Mouse (Mus musculus): ENCODE measurements around the gene Rpl13a. TPM values are rescaled to one million over a fixed set of nuclear protein-coding genes. Genes with fewer than 3 reads are reported as not detected.
"Not testable (repeated sequence)": the region's sequence is repeated elsewhere in the genome, so short reads cannot be mapped to it uniquely, and the experiment has no call there.

The Rpl13a gene
- polyA plus RNA-seq, 1 experiment from 2014 or later: 1,616 TPM

DNA sequence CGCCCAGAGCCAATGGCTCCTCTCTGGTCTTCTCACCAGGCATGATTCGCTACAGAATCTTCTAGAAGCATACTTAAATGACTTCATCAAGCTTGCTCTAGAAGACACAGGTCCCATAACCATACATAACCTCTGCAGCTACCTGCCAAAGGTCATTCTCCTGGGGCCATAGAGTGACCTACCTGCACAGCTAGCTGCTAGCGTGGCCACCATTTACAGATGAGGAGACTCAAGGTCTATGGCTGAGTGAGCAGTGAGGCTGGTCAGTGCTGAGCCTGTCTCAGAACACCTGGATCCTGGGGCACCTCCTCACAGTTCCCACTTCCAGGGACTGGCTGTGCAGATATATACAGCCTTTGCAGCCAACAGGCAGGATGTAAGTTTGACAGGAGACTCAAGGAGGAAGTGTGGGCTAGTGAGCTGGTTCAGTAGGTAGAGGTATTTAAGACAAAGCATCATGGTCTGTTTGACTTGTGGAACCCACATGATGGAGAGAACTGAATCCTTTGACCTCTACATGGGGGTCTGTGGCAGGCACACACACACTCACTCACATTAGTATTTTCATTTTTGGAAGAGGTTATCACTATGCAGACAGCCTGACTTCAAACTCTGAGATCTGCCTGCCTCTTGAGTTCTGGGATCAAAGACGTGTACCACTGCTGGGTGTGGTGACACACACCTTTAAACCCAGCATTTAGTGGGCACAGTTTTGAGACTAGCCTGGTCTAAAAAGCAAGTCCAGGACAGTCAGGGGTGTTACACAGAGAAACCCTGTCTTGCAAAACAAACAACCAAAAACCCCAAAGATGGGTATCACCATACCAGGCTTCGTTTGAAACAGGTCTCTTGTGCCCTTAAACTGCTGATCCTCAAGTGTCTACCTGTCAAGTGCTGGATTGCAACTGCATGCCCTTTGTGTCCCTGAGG is 8.5 kb downstream of the Rpl13a start:
- no peak overlapping the region for H3K4me2 ChIP-seq (replicated peaks; ENCODE audit: low read depth)
- no peaks in the 10 kb centered on the region for H3K9me3 ChIP-seq (ENCODE audit: control insufficient read depth)
- WGBS: 57% methylated on average over 5 of the region's 5 CpGs
- peaks cover 3% of the 10 kb centered on the region; the same call in 1 of the 2 replicates for H3K4me1 ChIP-seq (replicated peaks; ENCODE audit: control insufficient read depth, insufficient read depth, low read length)
- H3K9ac ChIP-seq (ENCODE audit: low read depth, low read length): 0 out of 2 replicates have a peak overlapping the region, but pooled peaks have one; percentile 4
- no peak for ATAC-seq
- peaks cover 44% of the 10 kb centered on the region for H3K36me3 ChIP-seq (ENCODE audit: control insufficient read depth, insufficient read depth)
- no peaks in the 10 kb centered on the region for H3K27me3 ChIP-seq (replicated peaks; ENCODE audit: control insufficient read depth, insufficient read depth, low read length)
- no peak for TF ChIP-seq CTCF (IDR thresholded peaks at IDR 0.05; ENCODE audit: low read depth)
- H3K4me3 ChIP-seq (ENCODE audit: low read depth, low read length): no peak overlapping the region
- H3K27ac ChIP-seq (ENCODE audit: low read depth, low read length): peak overlapping the region; percentile 21

DNA sequence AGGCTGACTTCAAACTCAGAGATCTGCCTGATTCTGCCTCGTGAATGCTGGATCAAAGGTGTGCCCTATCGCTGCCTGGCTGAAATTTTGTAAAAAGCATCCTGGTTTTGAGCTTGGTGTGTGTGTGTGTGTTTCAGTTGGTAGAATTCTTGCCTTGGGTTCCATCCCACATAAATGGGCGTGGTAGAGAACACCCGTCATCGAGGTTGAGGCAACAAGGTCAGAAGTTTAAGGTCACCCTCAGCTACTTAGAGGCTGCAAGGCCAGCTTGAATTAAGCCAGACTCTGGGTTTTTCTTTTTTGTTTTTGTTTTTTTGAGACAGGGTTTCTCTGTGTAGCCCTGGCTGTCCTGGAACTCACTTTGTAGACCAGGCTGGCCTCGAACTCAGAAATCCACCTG is 10.2 kb downstream of the Rpl13a start:
- Histone ChIP-seq H3K4me3 (ENCODE audit: low read depth, low read length) (no peak overlapping the region), H3K27ac (ENCODE audit: low read depth, low read length) (no peak overlapping the region), H3K9ac (ENCODE audit: low read depth, low read length) (no peak overlapping the region), H3K36me3 (ENCODE audit: control insufficient read depth, insufficient read depth) (peaks cover 44% of the 10 kb centered on the region), H3K9me3 (ENCODE audit: control insufficient read depth) (no peaks in the 10 kb centered on the region), H3K27me3 (replicated peaks; ENCODE audit: control insufficient read depth, insufficient read depth, low read length) (no peaks in the 10 kb centered on the region), H3K4me1 (replicated peaks; ENCODE audit: control insufficient read depth, insufficient read depth, low read length) (peaks cover 3% of the 10 kb centered on the region; the same call in 1 of the 2 replicates), H3K4me2 (replicated peaks; ENCODE audit: low read depth) (no peak overlapping the region)
- WGBS: 75% methylated on average over 5 of the region's 6 CpGs
- no peak for ATAC-seq
- no peak for TF ChIP-seq CTCF (IDR thresholded peaks at IDR 0.05; ENCODE audit: low read depth)

DNA sequence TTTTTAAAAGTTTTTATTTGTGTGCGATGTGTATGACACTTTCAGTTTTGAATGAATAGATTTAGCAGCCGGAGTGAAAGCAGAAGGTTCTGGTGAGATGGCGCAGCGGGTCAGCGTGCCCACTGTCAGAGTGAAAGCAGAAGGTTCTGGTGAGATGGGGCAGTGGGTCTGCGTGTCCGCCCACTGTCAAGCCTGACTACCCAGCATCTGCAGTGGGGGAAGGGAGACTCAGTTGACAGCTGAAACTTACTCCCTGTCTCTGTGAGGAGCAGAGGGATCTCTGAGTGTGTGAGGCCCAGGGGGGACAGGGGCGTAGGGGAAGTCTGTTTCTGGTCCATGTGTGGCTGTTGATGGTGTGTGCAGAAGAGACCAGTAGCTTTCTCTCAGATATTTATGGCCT is 11.0 kb downstream of the Rpl13a start:
- 0 out of 2 replicates have a peak overlapping the region, but pooled peaks have one; percentile 4 for H3K4me2 ChIP-seq (replicated peaks; ENCODE audit: low read depth)
- no peaks in the 10 kb centered on the region for H3K9me3 ChIP-seq (ENCODE audit: control insufficient read depth)
- H3K27ac ChIP-seq (ENCODE audit: low read depth, low read length): peak overlapping the region; percentile 36; the same call in 1 of the 2 replicates
- TF ChIP-seq CTCF (IDR thresholded peaks at IDR 0.05; ENCODE audit: low read depth): no peak
- no peak overlapping the region for H3K4me3 ChIP-seq (ENCODE audit: low read depth, low read length)
- H3K27me3 ChIP-seq (replicated peaks; ENCODE audit: control insufficient read depth, insufficient read depth, low read length): no peaks in the 10 kb centered on the region
- no peak overlapping the region for H3K9ac ChIP-seq (ENCODE audit: low read depth, low read length)
- ATAC-seq: no peak
- WGBS: 78% methylated on average over 8 of the region's 8 CpGs
- peaks cover 38% of the 10 kb centered on the region for H3K36me3 ChIP-seq (ENCODE audit: control insufficient read depth, insufficient read depth)
- peaks cover 3% of the 10 kb centered on the region; the same call in 1 of the 2 replicates for H3K4me1 ChIP-seq (replicated peaks; ENCODE audit: control insufficient read depth, insufficient read depth, low read length)

DNA sequence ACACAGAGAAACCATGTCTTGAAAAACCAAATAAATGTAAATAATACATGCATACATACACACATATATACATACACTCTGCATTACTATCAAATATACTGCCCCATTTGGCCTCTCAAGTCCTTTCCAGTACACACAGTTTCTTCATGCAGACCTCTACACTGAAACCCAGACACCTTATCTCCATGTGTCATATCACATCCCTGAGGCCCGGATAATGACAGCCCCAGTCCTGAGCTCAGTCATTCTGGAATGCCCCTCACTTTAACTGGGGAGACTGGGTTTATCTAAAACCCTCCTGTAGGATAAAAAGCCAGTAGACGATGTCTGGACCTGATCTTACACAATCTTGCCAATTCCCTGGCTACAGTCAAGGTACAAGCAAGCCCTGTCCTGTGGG is 15.1 kb downstream of the Rpl13a start:
- Histone ChIP-seq H3K27me3 (replicated peaks; ENCODE audit: control insufficient read depth, insufficient read depth, low read length) (no peaks in the 10 kb centered on the region), H3K9ac (ENCODE audit: low read depth, low read length) (no peak overlapping the region), H3K4me2 (replicated peaks; ENCODE audit: low read depth) (no peak overlapping the region), H3K27ac (ENCODE audit: low read depth, low read length) (peak overlapping the region; percentile 80), H3K4me3 (ENCODE audit: low read depth, low read length) (no peak overlapping the region), H3K9me3 (ENCODE audit: control insufficient read depth) (no peaks in the 10 kb centered on the region), H3K4me1 (replicated peaks; ENCODE audit: control insufficient read depth, insufficient read depth, low read length) (no peaks in the 10 kb centered on the region), H3K36me3 (ENCODE audit: control insufficient read depth, insufficient read depth) (no peaks in the 10 kb centered on the region; the same call in 1 of the 2 replicates)
- peak; percentile 28; the same call in 1 of the 2 replicates for ATAC-seq
- TF ChIP-seq CTCF (IDR thresholded peaks at IDR 0.05; ENCODE audit: low read depth): no peak
- 30% methylated on average over 2 of the region's 2 CpGs for WGBS

DNA sequence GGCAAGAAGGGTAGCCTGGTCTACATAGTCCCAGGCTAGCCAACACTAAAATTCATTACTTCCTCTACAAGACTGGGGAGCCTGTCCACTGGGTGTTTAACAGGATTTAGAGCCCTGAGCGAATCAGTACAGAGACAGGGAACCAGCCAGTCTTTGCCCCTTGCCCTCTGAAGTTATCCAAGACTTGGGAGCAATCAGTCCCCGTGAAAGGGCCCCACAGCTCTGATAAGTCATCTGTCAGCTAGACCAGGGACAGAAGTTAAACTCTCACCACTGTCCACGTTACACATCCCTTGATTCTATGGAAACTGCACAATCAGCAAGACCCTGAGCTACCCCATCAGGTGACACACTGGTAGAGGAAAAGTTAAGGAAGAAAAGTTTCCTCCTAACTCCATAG is 16.0 kb downstream of the Rpl13a start:
- 21% methylated on average over 3 of the region's 3 CpGs for WGBS
- TF ChIP-seq CTCF (IDR thresholded peaks at IDR 0.05; ENCODE audit: low read depth): no peak
- no peak overlapping the region for H3K9ac ChIP-seq (ENCODE audit: low read depth, low read length)
- no peaks in the 10 kb centered on the region for H3K4me1 ChIP-seq (replicated peaks; ENCODE audit: control insufficient read depth, insufficient read depth, low read length)
- H3K9me3 ChIP-seq (ENCODE audit: control insufficient read depth): no peaks in the 10 kb centered on the region
- peak; percentile 83 for ATAC-seq
- H3K36me3 ChIP-seq (ENCODE audit: control insufficient read depth, insufficient read depth): no peaks in the 10 kb centered on the region; the same call in 1 of the 2 replicates
- H3K4me3 ChIP-seq (ENCODE audit: low read depth, low read length): no peak overlapping the region
- H3K27ac ChIP-seq (ENCODE audit: low read depth, low read length): peak overlapping the region; percentile 80
- H3K27me3 ChIP-seq (replicated peaks; ENCODE audit: control insufficient read depth, insufficient read depth, low read length): no peaks in the 10 kb centered on the region
- no peak overlapping the region for H3K4me2 ChIP-seq (replicated peaks; ENCODE audit: low read depth)

DNA sequence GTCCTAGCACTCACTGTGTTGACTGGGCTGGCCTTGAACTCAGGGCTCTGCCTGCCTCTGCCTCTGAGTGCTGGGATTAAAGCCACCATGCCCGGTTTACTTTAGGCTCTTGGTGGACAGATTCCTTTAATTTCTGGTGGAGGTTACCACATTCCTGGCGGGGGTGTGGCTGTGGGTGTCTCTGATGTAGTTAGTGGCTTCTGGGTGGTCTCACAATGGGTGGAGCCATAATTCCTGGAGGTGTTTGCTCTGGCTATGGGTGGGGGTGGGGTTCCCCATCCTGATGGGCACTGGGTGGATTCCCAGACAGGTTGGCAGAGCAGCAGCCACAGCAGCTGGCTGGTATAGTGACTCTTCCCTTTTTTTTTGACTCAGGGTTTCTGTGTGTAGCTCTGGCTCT is 16.6 kb downstream of the Rpl13a start:
- H3K9ac ChIP-seq (ENCODE audit: low read depth, low read length): no peak overlapping the region
- H3K27me3 ChIP-seq (replicated peaks; ENCODE audit: control insufficient read depth, insufficient read depth, low read length): no peaks in the 10 kb centered on the region
- no peaks in the 10 kb centered on the region for H3K36me3 ChIP-seq (ENCODE audit: control insufficient read depth, insufficient read depth)
- ATAC-seq: no peak
- no peaks in the 10 kb centered on the region for H3K9me3 ChIP-seq (ENCODE audit: control insufficient read depth)
- H3K4me2 ChIP-seq (replicated peaks; ENCODE audit: low read depth): no peak overlapping the region
- TF ChIP-seq CTCF (IDR thresholded peaks at IDR 0.05; ENCODE audit: low read depth): no peak
- no peak overlapping the region for H3K4me3 ChIP-seq (ENCODE audit: low read depth, low read length)
- H3K4me1 ChIP-seq (replicated peaks; ENCODE audit: control insufficient read depth, insufficient read depth, low read length): no peaks in the 10 kb centered on the region
- H3K27ac ChIP-seq (ENCODE audit: low read depth, low read length): peak overlapping the region; percentile 61
- 60% methylated on average over 2 of the region's 2 CpGs for WGBS

DNA sequence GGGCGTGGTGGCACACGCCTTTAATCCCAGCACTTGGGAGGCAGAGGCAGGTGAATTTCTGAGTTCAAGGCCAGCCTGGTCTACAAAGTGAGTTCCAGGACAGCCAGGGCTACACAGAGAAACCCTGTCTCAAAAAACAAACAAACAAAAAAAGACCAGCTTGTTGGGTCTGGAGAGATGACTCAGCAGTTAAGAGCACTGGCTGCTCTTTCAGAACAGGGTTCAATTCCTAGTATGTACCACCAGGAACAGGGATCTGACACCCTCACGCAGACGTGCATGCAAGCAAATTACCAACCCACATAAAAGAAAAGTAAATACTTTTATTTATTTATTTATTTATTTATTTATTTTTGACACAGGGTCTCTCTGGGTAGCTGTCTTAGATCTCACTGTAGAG is 18.5 kb downstream of the Rpl13a start:
- H3K4me1 ChIP-seq (replicated peaks; ENCODE audit: control insufficient read depth, insufficient read depth, low read length); H3K4me3 ChIP-seq (ENCODE audit: low read depth, low read length); ATAC-seq; H3K36me3 ChIP-seq (ENCODE audit: control insufficient read depth, insufficient read depth); H3K4me2 ChIP-seq (replicated peaks; ENCODE audit: low read depth); H3K9me3 ChIP-seq (ENCODE audit: control insufficient read depth); H3K27me3 ChIP-seq (replicated peaks; ENCODE audit: control insufficient read depth, insufficient read depth, low read length); H3K9ac ChIP-seq (ENCODE audit: low read depth, low read length); H3K27ac ChIP-seq (ENCODE audit: low read depth, low read length): not testable (repeated sequence)
- WGBS: 85% methylated on average over 4 of the region's 4 CpGs
